Mouse (Mus musculus) forebrain, postnatal 0 days (tissue): ENCODE data around the gene Scarb1. TPM values are rescaled to one million over a fixed set of nuclear protein-coding genes. Genes with fewer than 3 reads are reported as not detected.
A peak's percentile ranks its signal among the peaks of the same experiment; 100 is the strongest.

Experiments used
- ATAC-seq: fragments of 200-750 bp; cut with Nextera tagmentation; 2 replicates; pipeline ENCODE4 v1.8.0; 2017; ENCODE audit warnings: mild to moderate bottlenecking, moderate library complexity
- DNase-seq: peaks from one replicate; pipeline ENCODE4 v3.0.0-alpha.2; 2015
- H3K27ac ChIP-seq: fragments of 300-500 bp; sonication (generic); 2 replicates; pipeline ENCODE4 v1.5.1; 2014; ENCODE audit warnings: low read depth, mild to moderate bottlenecking, antibody characterized with exemption, low read length, moderate library complexity, mixed read lengths
- H3K27me3 ChIP-seq: fragments of 300-500 bp; sonication (generic); 2 replicates; pipeline ENCODE4 v1.6.1; 2014; ENCODE audit warnings: mild to moderate bottlenecking, low read length, mixed read lengths; ENCODE audit not compliant: insufficient read depth
- H3K36me3 ChIP-seq: fragments of 300-500 bp; sonication (generic); 2 replicates; pipeline ENCODE4 v1.6.1; 2014; ENCODE audit warnings: mild to moderate bottlenecking, moderate library complexity; ENCODE audit not compliant: insufficient read depth
- H3K4me1 ChIP-seq: fragments of 300-500 bp; sonication (generic); 2 replicates; pipeline ENCODE4 v1.6.1; 2014; ENCODE audit warnings: antibody characterized with exemption; ENCODE audit not compliant: insufficient read depth
- H3K4me2 ChIP-seq: fragments of 300-500 bp; sonication (generic); 2 replicates; pipeline ENCODE4 v1.6.1; 2014; ENCODE audit warnings: low read depth, mild to moderate bottlenecking, moderate library complexity
- H3K4me3 ChIP-seq: fragments of 300-500 bp; sonication (generic); 2 replicates; pipeline ENCODE4 v1.5.1; 2014; ENCODE audit warnings: low read depth, low read length, mixed read lengths
- H3K9ac ChIP-seq: fragments of 300-500 bp; sonication (generic); 2 replicates; pipeline ENCODE4 v1.6.1; 2014; ENCODE audit warnings: mild to moderate bottlenecking
- H3K9me3 ChIP-seq: fragments of 300-500 bp; sonication (generic); 2 replicates; pipeline ENCODE4 v1.6.1; 2016; ENCODE audit warnings: low read length
- CTCF ChIP-seq: sonication (generic); IDR thresholded peaks from 2 replicates; pipeline ENCODE4 v1.5.1; 2016; ENCODE audit warnings: antibody characterized with exemption, control low read depth, low read depth
- WGBS: fragments of 180-500 bp; shearing (Covaris S2); extraction: QIAGEN DNeasy Blood & Tissue Kit; methylation state at CpG from one replicate; pipeline ENCODE4 v1.1.7; 2014; 5-methylcytosine and 5-hydroxymethylcytosine counted together
- polyA plus RNA-seq: library from polyadenylated mRNA; unstranded; fragments of >200 nt; fragmentation: Nextera tagmentation; extraction: Ambion mirVana; gene quantifications from 2 replicates; pipeline ENCODE4 v1.2.1, GENCODE M21; 2015
- total RNA-seq: library from RNA; depleted of rRNA; stranded (reverse); fragments of >200 nt; gene quantifications from 2 replicates; pipeline ENCODE4 v1.2.3, GENCODE M21; 2014

Gene Scarb1
- total and polyA plus RNA-seq, 2 experiments from 2014 or later: 52.7 to 55.9 TPM

GRCm38 (mm10) chr5:125352781-125353294, 11.9 kb upstream of the Scarb1 start:
- Histone ChIP-seq H3K4me2 (no peak overlapping the region), H3K4me1 (no peaks in the 10 kb centered on the region), H3K9ac (no peak overlapping the region), H3K4me3 (no peak overlapping the region), H3K27ac (no peak overlapping the region), H3K27me3 (no peaks in the 10 kb centered on the region), H3K36me3 (no peaks in the 10 kb centered on the region), H3K9me3 (no peaks in the 10 kb centered on the region)
- ATAC-seq (no peak), DNase-seq (no peak)
- WGBS: 97% methylated on average over 5 of the region's 5 CpGs
- no peak for TF ChIP-seq CTCF

GRCm38 (mm10) chr5:125351939-125352338, 11.0 kb upstream of the Scarb1 start:
- no peak for ATAC-seq
- Histone ChIP-seq H3K36me3 (no peaks in the 10 kb centered on the region), H3K4me1 (no peaks in the 10 kb centered on the region), H3K4me3 (no peak overlapping the region), H3K9ac (no peak overlapping the region), H3K27me3 (no peaks in the 10 kb centered on the region), H3K27ac (no peak overlapping the region), H3K9me3 (no peaks in the 10 kb centered on the region), H3K4me2 (no peak overlapping the region)
- no peak for DNase-seq
- WGBS: 93% methylated on average over 5 of the region's 5 CpGs
- no peak for TF ChIP-seq CTCF

GRCm38 (mm10) chr5:125351057-125351456, 10.2 kb upstream of the Scarb1 start:
- no peak overlapping the region for H3K4me2 ChIP-seq
- WGBS: 74% methylated on average over 8 of the region's 8 CpGs
- no peak for TF ChIP-seq CTCF
- H3K4me3 ChIP-seq: no peak overlapping the region
- H3K27me3 ChIP-seq: no peaks in the 10 kb centered on the region
- H3K9me3 ChIP-seq: no peaks in the 10 kb centered on the region
- ATAC-seq: no peak
- no peaks in the 10 kb centered on the region for H3K4me1 ChIP-seq
- DNase-seq: no peak
- no peaks in the 10 kb centered on the region for H3K36me3 ChIP-seq
- H3K9ac ChIP-seq: no peak overlapping the region
- no peak overlapping the region for H3K27ac ChIP-seq

GRCm38 (mm10) chr5:125349391-125349790, 8.5 kb upstream of the Scarb1 start:
- ATAC-seq (no peak), DNase-seq (no peak)
- H3K4me3 ChIP-seq: no peak overlapping the region
- H3K27ac ChIP-seq: no peak overlapping the region
- 74% methylated on average over 3 of the region's 3 CpGs for WGBS
- H3K27me3 ChIP-seq: no peaks in the 10 kb centered on the region
- TF ChIP-seq CTCF: no peak
- H3K9me3 ChIP-seq: no peaks in the 10 kb centered on the region
- no peak overlapping the region for H3K4me2 ChIP-seq
- H3K9ac ChIP-seq: no peak overlapping the region
- no peaks in the 10 kb centered on the region for H3K4me1 ChIP-seq
- no peaks in the 10 kb centered on the region for H3K36me3 ChIP-seq

- no peak overlapping the region for H3K4me3 ChIP-seq
- ATAC-seq (no peak), DNase-seq (peak; percentile 24)
- H3K9ac ChIP-seq: no peak overlapping the region
- WGBS: 47% methylated on average over 8 of the region's 8 CpGs
- H3K4me2 ChIP-seq: no peak overlapping the region
- no peak overlapping the region for H3K27ac ChIP-seq
- H3K9me3 ChIP-seq: no peaks in the 10 kb centered on the region
- H3K4me1 ChIP-seq: no peaks in the 10 kb centered on the region
- peak; percentile 63 for TF ChIP-seq CTCF
- H3K27me3 ChIP-seq: no peaks in the 10 kb centered on the region
- H3K36me3 ChIP-seq: no peaks in the 10 kb centered on the region
Observed at GRCm38 (mm10) chr5:125348487-125348886, 7.6 kb upstream of the Scarb1 start.

GRCm38 (mm10) chr5:125348067-125348466, 7.2 kb upstream of the Scarb1 start:
- no peaks in the 10 kb centered on the region for H3K9me3 ChIP-seq
- no peak overlapping the region for H3K27ac ChIP-seq
- no peak overlapping the region for H3K9ac ChIP-seq
- no peaks in the 10 kb centered on the region for H3K27me3 ChIP-seq
- H3K36me3 ChIP-seq: no peaks in the 10 kb centered on the region
- H3K4me3 ChIP-seq: no peak overlapping the region
- H3K4me2 ChIP-seq: no peak overlapping the region
- no peak for TF ChIP-seq CTCF
- 79% methylated on average over 7 of the region's 7 CpGs for WGBS
- DNase-seq (no peak), ATAC-seq (no peak)
- H3K4me1 ChIP-seq: no peaks in the 10 kb centered on the region

GRCm38 (mm10) chr5:125344296-125344695, 3.4 kb upstream of the Scarb1 start:
- Histone ChIP-seq H3K9ac (no peak overlapping the region), H3K27me3 (no peaks in the 10 kb centered on the region), H3K36me3 (no peaks in the 10 kb centered on the region), H3K4me3 (no peak overlapping the region), H3K4me2 (no peak overlapping the region), H3K27ac (no peak overlapping the region), H3K9me3 (no peaks in the 10 kb centered on the region), H3K4me1 (peaks cover 12% of the 10 kb centered on the region)
- ATAC-seq (no peak), DNase-seq (no peak)
- WGBS: 82% methylated on average over 6 of the region's 6 CpGs
- TF ChIP-seq CTCF: no peak
